Mouse (Mus musculus): ENCODE measurements around the gene Themis3. TPM values are rescaled to one million over a fixed set of nuclear protein-coding genes. Genes with fewer than 3 reads are reported as not detected.
"Not testable (repeated sequence)": the region's sequence is repeated elsewhere in the genome, so short reads cannot be mapped to it uniquely, and the experiment has no call there.

Gene Themis3
- total RNA-seq, 2 experiments from 2014 or later = not detected

DNA sequence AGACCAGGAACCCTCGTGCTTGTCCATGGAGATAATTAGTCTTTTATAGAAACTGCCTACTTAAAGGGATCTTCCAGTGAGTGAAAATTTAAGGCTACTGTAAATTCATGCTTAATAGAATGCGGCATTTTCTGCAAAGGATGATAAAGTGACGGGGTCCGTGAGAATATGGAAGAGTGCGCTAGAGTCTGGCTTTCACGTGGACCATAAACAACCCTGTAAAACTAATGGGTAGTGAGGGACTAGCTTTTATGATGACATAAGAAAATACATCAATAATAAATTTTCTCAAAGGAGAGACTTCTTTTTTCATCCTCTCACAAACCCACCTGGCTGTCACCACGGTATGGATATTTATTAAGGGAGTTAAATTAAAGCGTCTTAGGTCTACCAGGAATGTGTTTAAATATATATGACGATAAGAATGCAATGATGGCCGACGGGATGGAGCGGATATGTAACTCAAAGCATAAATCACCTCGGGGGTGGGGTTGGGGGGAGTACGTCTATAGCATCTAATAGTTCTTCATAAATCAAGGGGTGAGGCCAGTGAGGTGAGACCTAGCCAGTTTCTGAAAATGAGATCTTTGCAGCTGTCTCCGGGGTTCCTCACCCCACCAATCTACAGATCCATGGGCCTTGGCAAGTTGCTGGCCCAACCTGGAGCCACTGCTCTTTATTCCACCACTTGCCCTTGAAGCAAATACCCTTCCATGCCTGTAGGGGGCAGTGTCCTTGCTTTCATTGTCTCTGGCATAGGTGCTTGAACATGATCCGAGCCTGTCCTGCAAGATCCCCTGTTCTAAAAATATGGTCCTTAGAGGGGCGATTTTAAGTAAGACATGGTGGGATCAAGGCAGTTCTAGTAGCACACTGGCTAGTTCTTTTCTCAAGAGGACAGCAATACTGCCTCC is 35.8 kb downstream of the Themis3 start:
- DNase-seq (ENCODE audit: low spot score in 2 of 2) = no peak

DNA sequence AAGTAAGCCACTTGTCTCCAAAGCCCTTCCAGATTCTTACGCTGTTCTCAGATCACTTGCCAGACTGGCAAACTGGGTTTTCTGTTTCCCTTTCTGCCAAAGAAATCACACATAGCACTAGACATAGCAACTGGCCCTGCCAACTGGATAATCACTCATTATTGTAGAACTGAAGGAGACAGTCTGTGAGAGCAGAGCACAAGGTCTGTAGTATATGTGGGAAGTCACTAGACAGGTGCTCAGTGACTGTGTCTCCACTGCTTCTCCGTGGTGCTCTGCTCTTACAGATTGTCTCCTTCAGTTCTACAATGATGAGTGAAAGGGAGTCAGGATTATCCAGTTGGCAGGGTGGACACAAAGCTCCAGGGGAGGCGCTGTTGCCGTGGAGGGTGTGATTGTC is 41.7 kb downstream of the Themis3 start:
- DNase-seq (ENCODE audit: low spot score in 2 of 2) = no peak

DNA sequence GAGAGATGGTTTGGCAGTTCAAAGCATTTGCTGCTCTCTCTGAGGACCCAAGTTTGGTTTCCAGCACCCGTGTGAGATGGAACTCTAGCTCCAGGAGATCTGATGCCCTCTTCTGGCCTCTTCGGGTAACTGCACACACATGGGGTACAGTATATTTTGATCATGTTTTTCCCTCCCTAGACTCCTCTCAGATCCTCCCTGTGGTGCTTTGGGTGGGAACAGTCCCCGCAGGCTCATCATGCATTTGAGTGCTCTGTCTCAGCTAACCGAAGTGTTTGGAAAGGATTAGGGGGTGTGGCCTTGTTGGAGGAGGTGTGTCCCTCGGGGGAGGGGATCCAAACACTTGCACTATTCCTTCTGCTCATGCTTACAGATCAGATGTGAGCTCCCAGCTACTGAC is 43.9 kb downstream of the Themis3 start:
- DNase-seq (ENCODE audit: low spot score in 2 of 2) = no peak

DNA sequence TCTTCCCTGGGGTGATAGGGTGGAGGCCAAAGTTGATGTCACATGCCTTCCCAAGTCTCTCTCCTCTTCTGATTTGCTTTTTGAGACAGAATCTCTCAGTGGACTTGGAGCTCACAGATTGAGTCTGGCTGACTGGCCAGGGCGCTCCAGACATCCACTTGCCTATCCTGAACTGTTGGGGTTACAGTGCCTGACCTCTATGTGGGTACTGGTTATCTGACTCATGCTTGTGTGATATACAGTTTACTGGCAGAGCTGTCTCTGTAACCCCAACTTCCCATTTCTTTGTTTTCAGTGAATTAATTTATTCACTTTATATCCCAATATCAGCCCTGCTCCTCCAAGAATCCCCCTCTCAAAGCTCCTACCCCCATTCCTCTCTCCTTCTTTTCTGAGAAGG is 62.1 kb downstream of the Themis3 start:
- DNase-seq (ENCODE audit: low spot score in 2 of 2) = no peak

DNA sequence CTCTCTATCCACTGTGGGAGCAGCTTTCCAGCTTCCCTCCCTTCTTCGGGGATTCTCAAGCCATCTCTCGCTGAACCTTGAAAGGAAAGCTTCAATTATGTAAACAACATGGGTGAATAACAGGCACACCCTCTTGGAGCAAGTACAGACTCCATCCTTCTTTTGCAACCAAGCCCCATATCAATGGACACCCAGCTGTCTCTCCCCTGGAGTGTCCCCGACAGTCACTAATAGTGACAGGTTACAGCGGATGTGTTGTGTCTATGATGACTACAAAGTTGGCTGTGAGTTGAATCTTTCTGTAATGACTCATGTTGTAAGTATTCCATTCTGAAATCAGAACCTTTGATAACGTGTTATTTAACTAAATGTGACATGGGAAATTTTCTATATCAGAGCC is 71.0 kb downstream of the Themis3 start:
- DNase-seq (ENCODE audit: low spot score in 2 of 2) = no peak

DNA sequence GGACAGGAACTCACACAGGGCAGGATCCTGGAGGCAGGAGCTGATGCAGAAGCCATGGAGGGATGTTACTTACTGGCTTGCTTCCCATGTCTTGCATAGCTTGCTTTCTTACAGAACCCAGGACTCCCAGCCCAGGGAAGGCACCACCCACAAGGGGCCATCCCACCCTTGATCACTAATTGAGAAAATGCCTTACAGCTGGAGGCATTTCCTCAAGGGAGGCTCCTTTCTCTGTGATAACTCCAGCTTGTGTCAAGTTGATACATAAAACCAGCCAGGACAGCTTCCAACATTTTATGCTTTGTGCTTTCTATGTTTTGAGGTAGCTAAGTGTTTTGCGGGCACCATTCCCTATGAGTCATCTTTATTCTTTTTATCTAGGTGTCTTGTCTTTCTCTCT is 71.8 kb downstream of the Themis3 start:
- not testable (repeated sequence) for DNase-seq (ENCODE audit: low spot score in 2 of 2)

DNA sequence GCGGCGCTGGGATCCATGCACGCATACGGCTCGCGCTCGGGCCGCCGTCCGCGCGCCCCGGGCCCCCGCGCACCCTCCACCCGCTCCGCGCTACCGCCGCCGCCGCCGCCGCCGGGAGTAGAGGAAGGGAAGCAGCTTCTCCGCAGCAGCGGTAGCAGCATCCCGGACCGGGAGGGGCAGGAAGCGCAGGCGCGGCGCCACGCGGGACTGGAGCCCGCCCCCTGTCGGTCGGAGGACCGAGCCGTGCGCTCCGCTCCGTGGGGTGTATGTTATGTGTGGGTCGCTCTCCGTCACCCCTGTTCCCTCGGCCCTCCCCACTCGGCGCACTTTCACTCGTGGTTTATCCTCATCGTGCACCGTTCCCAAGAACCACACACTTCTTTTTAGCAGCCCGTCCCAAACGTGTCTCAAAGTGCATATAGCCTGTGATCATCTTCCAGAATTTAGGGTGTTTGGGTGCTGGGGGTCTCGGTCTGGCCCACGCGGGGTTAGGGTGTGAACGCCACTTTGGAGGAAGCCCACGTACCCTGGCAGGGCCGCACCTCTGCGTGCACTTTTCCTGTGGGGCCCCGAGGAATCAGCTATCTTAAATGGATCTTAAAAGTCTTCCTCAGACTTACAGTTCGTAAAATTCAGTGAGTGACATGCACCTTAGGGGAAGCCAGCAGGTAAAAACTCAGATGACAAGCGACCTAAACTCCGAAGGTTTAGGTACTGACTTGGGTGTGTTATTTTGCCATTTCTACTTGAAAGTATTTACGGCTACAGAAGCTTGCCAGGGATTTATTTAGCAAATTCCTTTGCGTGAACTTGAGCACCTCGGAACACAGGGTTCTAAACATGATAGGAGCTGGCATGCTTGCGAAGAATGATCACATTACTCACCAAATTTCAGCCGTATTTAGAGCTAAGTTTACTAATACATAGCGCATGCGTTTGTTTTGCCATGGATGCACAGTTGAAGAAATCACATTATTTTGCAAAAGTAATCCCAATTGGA is 74.6 kb downstream of the Themis3 start, which contains the start of gene Rab12:
Gene Rab12, minus strand, starts transcription at position 176 of the 1,000 bp plus-strand sequence.
- DNase-seq (ENCODE audit: low spot score in 2 of 2) = peak; percentile 90 to 92

DNA sequence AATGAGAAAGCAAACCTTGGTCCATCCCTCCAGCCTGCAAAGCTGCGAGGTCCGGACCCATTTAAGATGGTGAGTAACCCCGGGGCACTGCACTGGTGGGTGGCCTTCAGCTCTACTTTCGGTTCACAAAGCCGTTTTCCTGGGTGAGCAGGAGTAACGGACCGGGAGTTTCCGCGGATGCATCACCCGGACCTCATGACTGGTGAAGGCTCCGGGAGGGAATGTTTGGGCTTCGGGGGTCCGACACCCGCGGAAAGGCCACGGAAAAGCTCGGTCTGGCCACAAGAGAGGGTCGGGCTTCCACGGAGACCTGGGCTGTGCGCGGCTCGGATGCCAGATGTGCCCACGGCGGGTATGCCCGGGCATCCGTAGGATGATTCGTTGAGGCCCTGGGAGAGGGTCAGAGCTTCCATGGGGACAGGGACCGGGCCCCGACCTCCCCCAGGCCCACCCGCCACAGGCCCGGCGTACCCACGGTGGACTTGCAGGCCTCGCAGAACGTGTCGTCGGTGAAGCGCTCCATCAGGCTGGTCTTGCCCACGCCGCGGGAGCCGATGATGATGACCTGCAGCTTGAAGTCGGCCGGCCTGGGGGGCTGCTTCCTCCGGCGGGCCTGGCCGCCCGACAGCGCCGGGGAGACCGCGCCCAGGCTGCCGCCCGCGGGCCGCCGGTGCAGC is 75.4 kb downstream of the Themis3 start:
- no peak for DNase-seq (ENCODE audit: low spot score in 2 of 2)

DNA sequence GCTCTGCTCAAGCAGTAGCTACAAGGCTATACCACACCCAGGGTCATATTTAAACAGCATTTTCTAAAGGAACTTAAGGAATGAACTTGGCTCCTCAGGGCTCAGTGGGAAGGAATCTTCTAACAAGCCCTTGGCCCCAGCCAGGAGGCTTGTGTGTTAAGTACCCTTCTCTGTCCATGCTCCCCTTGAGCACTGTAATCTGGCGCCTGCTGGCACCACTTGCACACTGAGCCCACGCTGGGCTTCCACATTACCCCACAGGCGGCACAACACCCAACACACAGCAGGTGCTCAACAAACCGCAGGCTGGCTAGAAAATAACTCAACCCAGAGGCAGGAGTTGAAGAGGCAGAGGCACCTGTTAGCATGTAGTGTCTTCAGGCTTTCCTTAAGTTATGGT is 77.5 kb downstream of the Themis3 start:
- DNase-seq (ENCODE audit: low spot score in 2 of 2) = no peak

DNA sequence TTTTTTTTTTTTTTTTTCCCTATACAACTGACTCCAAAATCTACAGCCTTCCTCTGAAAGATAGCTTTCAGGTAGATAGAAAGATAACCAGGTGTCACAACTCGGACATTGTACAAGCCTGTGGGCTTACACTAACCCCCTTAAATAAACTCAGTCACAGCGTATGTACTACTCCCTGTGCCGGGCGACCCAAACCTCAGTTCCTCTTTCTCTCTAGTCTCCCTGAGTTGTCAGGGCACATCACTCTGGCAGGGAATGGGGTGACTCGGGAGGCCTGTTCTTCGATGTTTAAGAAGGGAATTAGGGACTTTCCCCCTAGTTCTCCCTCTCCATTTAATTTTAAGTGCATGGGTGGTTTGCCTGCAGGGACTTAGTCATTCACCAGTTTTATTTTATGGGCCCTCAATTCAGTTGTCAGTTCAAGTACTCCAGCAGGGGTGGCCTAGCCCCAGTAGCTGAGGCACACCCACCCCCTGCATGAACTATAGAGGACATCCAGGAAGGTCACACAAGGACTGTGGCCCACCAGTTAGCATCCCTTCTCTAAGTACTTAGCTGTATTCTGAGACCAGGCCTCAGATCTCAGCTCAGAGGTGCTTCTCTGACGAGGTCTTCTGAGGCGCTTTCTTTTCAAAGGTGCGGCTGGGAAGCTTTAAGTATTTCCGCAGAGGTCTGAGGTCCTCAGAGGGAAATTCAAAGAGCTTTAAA is 80.0 kb downstream of the Themis3 start:
- DNase-seq (ENCODE audit: low spot score in 2 of 2) = no peak

DNA sequence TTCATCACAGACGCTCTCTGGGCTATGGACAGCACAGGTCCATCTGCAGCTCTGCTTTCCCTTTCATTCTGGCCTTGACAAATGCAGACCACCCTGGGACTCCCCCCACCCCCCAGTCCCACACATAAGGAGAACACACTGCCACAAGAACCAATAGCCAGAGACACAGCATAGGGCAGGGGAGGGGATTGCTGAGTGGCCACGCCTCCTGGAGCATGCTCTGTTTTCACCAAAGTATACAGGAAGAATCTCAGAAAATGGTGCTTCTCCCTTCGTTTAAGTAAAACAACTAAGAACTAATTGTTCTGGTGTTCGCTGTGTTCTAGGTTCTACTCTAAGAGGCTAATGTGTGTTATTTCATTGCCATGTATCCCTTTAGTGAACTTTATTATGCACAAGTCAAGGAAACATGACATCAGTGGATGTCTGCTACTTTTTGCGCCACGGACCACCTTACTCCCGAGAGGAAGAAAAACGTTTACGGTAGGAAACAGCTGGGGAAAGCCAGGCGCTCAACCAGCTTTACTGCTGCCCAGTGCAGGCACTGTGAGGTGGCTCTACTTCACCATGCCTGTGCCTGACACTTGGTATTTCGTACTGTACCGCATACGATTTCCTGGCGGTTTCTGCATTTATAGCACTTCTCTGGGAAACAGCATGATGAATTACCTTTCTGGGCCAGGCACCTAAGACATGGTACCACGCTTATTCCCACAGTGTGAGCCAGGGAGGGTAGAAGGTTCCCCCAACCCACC is 82.0 kb downstream of the Themis3 start:
- DNase-seq (ENCODE audit: low spot score in 2 of 2) = no peak

DNA sequence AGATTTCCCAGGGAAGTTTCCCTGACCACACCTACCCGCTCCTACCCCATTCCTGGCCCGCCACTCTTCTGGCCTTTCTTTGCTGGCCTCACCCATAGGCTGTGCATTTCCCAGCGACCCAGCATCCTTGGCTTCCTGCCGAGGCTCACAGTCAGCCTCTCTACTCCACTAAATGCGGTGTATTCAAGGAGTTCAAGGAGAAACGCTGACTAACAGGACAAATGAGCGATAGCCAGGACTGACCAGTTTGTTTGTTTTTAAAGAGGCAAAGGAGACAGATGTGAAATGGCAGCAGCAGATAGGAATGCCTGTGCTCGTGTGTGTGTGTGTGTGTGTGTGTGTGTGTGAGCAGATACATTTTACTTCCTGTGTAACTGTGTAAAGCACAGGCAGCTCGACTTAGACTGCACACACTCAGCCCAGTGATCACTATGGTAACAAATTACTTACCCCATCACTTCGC is 84.2 kb downstream of the Themis3 start:
- peak in 1 of 2 experiments; percentile 28 for DNase-seq (ENCODE audit: low spot score in 2 of 2)

DNA sequence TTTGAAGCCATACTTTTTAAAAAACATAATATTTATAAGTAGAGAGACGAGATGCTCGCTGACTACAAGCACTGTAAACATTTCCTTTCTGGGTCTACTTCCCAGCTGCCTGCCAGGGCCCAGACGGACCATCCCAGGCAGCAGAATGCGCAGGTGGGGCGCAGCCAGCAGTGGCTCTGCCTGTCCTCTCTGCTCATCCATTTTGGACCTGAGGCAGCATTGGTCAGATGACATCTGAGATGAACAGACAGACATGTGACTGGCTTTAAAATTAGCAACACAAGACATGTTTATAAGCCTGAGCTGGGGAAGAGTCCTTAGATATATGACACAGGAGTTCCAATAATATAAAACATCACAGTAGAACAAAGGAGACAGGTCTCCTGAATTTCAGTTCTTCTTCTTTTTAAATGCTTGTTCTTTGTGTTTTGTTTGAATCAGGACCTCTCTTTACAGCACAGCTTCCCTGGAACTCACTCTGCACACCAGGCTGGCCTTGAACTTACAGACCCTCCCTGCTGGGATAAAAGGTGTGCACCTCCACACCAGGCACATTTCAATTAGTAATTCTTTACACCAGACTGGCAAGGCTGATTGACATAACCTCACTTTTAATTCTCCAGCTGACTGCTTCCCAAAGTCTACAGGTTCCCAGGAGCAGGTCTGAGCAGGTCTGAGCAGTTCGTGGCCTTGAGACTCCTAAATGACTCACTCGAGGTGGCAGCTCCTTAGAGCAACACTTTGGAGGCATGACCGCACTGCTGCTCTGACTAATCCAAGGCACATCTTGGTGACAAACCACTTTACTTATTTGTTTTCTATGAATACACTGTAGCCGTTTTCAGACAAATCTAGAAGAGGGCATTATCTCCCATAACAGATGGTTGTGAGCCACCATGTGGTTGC is 87.1 kb downstream of the Themis3 start:
- no peak for DNase-seq (ENCODE audit: low spot score in 2 of 2)

DNA sequence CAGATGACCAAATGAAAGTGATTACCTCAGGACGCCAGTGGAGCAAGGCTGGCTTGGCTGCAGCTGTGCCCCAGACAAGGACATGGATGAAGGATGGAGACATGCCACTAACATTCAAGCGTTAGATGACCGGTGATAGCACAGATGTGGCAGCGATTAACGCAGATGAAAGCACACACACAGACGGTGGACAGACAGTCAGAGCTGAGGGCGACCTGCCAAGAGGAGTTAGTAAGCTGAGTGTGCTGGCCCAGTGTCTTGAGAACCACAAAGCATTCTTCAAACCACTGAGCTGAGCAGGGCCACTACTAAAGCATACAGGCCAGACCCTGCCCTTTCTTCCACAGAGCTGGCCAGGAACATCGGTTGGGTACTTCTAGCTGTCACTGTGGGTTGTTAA is 89.5 kb downstream of the Themis3 start:
- no peak for DNase-seq (ENCODE audit: low spot score in 2 of 2)

Measured in layer of hippocampus, postnatal 10 days (tissue).